Mouse (Mus musculus): ENCODE results near the gene Mapkapk3. TPM values are rescaled to one million over a fixed set of nuclear protein-coding genes. Genes with fewer than 3 reads are reported as not detected.

Mapkapk3 gene
- total RNA-seq (2015): 98.6 and 105 TPM in 2 replicates
- total RNA-seq (2017): 156 and 174 TPM in 2 replicates

DNA sequence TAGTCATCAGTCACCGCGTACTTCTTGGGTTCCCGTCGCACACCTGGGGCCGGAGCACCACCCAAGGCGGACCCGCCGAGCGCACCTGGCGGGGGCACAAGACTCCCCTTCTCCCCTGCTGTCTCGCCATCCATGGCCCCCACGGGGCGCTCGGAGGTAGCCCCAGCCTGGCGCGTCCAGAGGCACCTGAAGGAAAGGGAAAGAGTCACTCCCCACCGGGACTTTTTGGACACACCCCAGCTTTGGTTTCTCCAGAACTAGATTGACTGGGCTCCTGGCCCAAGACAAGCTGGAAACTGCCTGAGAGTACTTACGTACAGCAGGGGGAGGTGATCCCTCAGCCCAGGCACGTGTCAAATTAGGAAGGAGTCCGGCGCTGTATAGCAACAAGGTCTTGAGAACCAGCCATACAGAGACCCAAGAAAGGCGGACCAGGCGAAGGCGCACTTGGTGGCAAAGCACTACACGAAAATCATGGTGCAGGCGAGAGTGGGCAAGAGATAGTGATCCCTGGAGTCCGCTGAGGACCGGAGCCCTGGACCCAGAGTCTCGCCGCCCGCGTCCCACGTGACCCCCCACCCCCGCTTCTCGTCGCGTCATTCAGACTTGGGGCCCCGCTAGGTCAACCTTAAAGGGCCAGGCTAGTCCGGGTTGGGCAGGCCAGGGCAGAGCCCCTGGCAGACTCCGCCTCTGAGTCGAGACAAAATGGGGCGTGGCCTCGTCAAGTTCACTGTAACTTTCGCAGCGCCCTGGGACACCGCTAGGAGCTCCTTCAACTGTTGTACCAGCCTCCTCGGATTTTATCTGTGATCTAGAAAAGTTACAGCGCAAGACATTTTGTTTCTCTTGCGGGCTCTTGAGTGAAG, at the start of gene Mapkapk3:
TSS of gene Mapkapk3 (minus strand) at position 667 of the 866 bp plus-strand sequence.
- peak; percentile 51 for ATAC-seq (ENCODE audit: poor library complexity, severe bottlenecking)

DNA sequence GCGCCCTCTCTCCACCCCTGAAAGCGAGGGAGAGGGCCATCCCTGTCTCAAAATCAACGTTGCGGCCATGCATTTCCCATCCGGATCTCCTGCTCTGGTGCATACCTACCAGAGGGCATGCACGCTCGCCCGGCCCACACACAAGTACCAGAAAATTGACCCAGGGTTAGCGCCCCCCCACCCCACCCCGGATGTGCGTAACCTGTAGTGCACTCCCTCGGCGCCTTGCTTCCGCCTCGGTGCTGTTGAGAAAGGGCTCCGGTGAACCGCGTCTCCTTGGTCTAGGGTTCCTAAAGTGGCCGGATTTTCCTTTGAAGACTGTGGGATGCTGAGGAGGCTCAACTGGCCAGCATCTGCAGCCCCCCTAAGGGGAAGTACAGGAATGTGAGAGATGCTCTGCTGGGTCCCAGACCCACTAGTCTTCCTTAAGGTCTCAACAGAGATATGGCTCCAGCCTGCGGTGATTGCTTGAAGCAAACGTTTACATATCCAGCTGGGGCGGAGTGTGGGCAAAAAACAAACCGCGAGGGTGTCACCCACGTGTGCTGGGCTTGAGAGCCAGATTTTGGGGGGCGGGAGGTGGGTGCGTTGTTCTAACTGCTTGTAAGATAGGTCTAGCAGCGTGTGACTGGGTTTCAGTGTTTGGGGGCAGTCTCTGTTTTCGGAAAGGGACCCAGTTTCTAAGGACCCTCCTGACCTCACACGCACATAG, 48.7 kb upstream of the Mapkapk3 start, which contains the start of gene Hemk1:
TSS of gene Hemk1 (minus strand) at position 179 of the 712 bp plus-strand sequence.
- ATAC-seq (ENCODE audit: poor library complexity, severe bottlenecking): peak; percentile 76

DNA sequence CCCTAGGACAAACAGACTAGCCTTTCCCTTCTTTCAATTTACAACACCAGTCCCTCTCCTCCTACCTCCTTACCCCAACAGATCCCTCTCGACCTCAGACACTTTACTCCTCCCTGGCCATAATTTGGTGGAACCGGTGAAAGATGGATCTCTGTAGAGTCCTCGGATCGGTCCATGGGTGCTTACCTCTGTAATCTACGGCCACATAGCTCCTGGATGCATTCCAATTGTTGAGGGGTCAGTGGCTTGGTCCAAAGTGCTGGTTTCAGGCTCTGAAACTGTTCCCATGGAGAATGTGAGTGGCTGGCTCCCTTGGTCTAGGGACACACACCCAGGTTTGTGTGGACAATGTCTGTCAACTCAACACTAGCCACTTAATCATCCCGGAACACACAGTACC, 46.7 kb upstream of the Mapkapk3 start:
- no peak for ATAC-seq (ENCODE audit: poor library complexity, severe bottlenecking)

DNA sequence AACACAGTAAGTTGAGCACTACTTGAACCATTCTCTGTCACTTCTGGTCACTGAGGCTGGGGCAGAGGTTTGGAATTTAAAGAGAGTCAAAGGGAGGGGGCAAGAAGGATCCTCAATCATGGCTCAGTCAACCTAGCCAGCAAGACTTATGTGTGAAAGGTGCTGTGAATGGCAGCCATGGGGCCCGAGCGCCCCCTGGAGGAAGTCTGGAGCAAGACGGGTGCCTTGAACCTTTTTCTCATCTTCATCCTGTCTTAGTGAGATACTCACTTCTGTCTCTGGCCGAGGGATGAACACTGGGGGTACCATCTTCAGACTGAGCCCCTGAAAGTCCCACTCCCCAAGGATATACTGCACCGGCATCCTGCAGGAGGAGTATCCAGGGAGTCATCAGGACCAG, 46.2 kb upstream of the Mapkapk3 start:
- peak; percentile 63 for ATAC-seq (ENCODE audit: poor library complexity, severe bottlenecking)

DNA sequence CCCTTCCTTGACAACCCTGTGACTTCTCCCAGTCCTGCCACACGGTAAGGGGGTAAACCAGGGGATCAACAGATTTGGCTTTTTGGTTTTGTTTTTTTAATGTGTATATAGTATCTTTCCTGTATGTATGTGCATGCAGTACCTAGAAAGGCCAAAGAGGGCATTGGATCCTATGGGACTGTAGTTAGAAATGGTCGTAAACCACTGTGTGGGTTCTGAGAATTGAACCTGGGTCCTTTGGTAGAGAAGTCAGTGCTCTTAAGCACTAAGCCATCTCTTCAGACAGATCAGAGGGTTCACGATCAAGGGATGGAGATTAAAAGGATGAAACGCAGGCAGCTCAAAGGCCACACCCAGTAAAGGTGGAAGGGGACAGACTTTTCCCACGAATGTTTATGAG, 45.4 kb upstream of the Mapkapk3 start:
- ATAC-seq (ENCODE audit: poor library complexity, severe bottlenecking): no peak

DNA sequence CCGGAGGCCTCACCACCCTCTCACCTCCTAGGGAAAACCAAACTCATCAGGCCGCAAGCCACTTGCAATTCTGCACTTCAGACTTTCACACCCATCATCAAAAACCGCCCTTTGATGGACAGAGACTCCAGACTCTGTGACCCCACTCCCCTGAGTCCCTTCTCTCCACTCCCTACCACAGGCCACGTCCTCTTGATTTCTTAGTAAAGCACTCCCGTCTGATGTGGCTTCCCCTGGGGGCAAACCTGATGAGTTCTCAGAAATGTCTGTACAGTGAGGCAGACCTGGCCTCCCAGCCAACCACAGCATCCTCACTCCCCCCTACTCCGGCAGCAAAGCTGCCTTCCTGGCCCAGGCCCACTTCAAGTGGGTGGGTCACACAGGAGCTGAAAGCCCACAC, 44.7 kb upstream of the Mapkapk3 start:
- 0 out of 2 replicates have a peak, but pooled peaks have one; percentile 10 for ATAC-seq (ENCODE audit: poor library complexity, severe bottlenecking)

DNA sequence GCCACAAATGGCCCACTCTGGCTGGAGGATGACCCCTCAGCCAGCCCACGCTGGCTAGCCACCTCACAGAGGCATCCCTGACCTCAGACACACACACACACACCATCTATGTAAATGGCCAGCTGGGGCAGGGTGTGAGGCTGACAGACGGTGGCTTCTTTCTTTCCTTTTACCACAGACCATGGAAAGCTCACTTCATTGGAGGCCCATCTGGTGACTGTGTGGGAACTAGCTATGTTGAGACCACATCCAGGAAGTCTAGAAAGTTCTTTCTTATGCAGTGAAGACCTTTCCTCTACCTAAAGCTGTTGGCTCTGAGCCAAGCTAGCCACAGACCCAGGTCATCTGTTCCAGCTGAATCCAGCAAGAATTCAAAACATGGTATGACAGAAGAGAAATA, 44.0 kb upstream of the Mapkapk3 start:
- ATAC-seq (ENCODE audit: poor library complexity, severe bottlenecking): no peak

DNA sequence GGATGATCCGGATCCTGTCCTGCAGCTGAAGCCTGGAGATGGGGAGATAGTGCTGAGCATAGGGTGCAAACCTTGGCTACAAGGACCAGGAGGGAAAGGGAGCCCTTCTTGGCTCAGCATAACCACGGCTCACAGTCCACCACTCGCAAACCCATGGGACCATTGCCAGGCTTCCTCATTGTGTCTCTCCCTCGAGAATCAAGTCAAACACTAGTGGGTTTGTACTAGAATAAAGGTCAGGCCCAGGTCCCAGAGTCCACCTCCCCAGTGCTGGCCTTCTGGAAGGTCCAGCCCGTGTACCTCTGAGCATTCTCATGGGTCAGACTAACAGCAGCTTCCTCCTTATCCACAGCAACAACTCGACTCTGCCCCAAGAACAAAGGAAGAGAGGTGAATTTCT, 41.1 kb upstream of the Mapkapk3 start:
- ATAC-seq (ENCODE audit: poor library complexity, severe bottlenecking): no peak

DNA sequence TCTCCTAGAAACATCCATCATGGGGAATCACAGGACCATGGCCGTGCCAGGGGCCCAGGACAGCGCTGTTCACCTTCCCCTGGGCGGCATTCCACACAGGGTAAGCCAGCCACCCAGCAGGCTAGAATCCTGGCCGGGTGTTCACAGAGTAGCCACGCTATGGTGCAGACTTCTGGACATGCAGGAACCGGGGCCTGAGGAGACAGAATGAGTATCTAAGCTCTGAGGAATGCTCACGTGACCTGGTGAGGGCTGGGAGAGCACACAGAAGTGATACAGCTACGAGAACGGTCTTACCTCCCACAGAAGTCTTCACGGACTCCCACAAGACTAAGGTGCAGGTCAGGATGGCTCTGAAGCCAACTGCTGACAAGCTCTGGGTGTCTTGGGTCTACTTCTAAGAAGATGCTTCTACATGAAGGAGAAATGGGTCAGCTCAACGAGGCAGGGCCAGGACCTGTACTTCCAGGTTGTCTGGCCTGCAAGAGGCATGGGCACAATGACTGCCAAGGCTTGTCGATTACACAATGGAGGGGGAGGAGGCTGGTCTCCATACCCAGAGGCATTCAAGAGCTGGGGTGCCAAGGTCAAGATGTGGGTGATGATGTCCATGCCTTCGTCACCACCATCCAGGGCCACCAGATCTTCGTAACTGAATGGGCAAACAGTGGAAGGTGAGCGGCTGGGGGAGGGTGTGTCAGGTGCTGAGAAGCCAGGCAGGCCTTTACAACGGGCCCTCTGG, 38.4 kb upstream of the Mapkapk3 start:
- no peak for ATAC-seq (ENCODE audit: poor library complexity, severe bottlenecking)

DNA sequence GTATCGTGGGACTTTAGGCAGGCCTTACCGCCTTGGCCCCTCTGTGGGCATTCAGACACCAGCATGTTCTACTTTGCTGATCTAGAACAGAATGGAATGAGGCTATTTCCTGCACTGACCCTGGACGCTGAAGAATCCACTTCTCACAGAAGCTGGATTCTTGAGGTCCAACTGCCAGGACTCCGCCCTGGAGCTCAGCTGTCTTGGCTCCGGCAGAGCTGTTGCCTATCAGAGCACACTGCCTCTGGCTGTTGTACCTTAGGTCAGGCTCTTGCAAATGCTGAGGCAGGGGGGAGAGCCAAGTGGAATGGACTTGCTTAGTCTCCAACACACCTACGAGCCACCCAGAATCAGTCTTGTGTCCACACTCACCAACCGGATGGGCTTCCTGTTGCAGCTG, 36.2 kb upstream of the Mapkapk3 start:
- ATAC-seq (ENCODE audit: poor library complexity, severe bottlenecking): no peak

DNA sequence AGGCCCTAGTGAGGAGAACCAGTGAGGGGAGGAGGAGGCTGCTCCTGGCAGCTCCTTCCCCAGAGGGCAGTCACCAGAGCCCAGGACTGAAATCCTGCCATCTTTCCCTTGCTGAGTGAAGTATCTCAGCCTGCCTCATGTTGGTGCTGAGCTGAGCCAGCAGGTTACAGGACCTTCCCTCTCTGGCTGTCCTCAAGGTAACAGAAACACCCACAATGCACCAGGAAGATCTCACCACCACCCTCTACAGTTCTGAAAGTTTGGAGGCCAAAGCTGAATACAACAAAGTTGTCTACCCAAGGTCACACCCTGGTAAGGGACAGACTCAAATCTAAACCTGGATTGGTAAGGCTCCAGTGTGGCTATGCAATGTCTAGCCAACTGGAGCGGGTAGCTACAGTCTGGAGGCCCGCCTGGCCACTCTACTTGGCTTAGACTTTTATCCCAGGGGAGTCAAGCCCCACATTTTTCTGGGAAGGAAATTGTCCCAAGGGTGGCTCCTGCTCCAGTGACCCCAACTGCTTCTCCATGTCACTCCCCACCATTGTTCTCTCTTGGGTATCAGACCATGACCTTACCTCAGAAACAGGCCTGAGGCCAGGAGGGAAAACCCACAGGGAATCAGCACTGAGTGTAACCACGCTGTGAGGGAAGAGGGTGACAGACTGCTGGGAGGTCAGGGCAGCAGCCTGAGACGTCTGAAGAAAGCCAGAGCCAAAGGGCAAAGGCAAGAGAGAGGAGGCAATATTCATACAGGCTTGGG, 35.3 kb upstream of the Mapkapk3 start:
- ATAC-seq (ENCODE audit: poor library complexity, severe bottlenecking): no peak

DNA sequence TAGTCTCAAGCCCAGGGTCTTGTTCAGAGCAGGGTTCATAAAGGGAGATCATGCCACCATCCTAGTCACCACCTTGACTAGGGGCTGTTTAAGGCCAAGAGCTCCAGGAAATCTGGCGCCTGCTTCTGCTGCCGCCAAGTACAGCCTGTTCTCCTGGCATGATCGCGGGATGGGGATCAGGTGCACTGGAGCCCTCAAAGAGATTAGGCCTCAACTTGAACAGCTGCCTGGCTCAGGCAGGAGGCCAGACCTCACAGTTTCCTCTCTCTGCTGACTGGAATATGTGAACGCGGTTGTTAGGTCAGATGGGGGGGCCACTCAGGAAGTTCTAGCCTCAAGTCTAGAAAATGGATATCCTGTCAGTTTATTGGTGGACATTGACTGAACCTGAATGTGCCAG, 33.9 kb upstream of the Mapkapk3 start:
- peak; percentile 56 for ATAC-seq (ENCODE audit: poor library complexity, severe bottlenecking)

DNA sequence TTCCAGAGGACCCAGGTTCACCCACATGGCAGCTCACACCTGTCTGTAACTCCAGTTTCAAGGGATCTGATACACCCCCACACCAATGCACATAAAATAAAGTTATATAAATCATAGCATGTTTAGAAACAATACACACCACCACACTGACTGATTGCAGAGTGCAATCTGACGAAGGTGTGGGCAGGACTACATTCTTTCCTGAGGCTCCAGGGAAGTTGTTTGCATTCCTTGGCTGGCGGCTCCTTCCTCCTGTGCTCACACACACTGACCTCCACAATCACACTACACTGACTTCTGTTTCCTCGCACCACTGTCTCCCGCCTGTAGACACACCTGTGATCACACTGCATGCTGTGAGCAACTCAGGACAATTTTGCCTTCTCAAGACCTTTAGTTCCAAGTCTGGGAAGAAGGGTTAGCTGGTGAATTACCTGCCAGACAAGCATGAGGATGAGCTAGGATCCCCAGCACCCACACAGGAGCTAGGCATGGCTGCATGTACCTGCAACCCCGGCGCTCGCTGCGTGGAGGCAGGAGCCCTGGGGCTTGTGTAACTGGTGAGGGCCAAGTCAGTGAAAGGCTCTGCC, 32.9 kb upstream of the Mapkapk3 start:
- no peak for ATAC-seq (ENCODE audit: poor library complexity, severe bottlenecking)

DNA sequence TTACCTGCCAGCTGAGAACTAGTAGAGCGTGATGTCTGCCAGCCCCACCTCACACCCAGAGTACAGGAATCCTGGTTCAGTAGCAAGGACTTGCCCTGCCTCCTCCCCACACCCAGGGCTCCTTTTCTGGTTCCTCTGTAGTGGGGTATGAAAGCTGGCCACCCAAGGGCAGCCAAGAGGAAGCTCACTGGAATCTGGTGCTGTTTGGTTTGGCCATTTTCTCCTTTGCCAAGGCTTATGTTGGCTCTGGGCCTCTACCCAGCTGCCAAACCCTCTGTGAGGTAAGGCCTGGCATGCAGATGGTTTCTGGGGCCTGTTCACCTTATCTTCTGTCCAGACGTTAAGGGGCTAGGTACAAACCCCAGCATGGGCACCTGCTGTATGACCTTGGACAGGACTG, 26.1 kb upstream of the Mapkapk3 start:
- no peak for ATAC-seq (ENCODE audit: poor library complexity, severe bottlenecking)

DNA sequence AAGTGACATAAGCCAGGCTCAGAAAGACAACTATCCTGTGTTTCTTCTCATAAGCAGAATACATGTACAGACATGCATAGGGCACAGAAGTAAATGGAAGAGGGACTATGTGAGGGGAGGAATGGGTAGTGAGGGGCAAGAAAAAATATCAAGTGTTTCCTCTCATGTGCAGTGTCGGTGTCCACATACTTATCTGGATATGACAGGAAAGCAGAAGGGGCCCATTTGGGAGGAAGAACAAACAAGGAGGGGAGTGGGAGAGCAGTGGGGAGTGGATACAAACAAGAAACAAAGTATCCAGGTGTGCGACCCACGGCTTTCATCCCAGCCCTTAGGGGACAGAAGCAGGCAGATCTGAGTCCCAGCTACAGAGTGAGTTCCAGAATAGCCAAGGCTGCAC, 24.2 kb upstream of the Mapkapk3 start:
- ATAC-seq (ENCODE audit: poor library complexity, severe bottlenecking): no peak

DNA sequence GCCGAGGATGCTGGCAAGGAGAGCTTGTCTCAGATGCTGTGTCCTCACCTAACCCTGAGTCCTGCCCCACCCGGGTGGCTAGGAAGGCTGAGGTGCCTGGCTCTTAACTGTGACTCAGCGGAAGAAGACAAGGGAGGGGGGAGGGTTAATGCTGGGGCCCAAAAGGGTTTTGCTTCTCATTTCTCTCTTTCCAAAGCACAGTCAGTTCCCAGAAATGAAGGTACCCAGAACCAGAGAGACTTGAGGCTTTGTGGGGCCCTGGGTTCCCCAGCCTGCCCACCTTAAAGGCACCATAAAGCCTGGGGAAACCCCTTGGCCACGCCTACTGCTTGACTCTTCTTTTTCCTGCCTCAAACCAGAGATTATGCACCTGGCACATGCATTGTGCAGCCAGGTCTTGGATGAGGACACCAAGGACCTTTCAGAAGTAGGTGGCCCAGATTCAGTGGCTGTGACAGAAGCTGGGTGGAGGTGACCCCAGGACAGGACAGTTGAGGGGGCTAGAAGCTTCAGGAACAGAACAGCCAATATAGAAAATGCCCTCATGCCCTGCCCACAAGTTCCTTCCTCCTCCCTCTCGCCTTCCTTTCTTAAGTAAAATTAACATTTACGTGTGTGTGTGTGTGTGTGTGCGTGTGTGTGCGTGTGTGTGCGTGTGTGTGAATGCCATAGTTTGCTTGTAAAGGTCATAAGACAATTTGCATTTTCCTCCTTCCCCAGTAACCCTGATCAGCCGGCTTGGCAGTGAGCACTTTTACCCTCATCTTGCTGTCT, 23.3 kb upstream of the Mapkapk3 start:
- peak; percentile 92 for ATAC-seq (ENCODE audit: poor library complexity, severe bottlenecking)

DNA sequence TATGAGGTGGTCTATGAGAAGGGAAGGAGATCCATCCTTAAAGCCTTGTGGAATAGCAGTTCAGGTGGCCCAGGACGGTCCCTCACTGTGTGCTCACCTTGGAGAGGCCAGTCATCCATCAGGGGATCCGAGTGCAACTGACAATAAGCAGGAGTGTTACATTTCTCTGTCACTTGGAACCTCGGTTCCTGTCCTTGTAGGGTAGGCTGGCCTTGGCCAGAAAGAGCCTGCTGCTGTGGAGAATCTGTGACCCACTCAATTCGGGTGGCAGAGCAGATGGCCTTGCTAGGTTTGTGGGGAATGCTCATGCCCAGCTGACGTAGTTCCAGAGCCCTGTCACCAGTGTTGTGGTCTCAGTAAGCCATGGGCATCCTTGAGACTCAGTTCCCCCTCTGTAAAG, 19.9 kb upstream of the Mapkapk3 start:
- no peak for ATAC-seq (ENCODE audit: poor library complexity, severe bottlenecking)

DNA sequence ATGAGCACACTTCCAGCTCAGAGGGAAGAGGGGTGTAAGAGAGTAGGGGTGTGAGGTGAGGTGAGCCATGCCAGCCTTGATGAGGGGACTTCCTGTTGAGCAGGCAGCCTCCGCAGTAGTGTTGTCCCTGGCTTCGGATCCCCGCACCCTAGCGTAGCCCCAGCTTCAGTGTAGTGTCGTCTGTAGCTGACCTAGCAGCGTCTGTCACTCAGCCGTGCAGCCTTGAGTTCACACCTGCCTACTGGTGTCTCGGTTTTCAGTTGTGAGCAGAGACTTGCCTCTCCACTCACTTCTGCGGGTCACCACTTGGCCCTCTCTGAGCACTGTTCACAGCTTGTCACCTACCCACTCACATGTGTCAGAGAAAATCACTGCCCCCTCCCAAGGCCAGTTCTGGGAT, 19.5 kb upstream of the Mapkapk3 start:
- no peak for ATAC-seq (ENCODE audit: poor library complexity, severe bottlenecking)

DNA sequence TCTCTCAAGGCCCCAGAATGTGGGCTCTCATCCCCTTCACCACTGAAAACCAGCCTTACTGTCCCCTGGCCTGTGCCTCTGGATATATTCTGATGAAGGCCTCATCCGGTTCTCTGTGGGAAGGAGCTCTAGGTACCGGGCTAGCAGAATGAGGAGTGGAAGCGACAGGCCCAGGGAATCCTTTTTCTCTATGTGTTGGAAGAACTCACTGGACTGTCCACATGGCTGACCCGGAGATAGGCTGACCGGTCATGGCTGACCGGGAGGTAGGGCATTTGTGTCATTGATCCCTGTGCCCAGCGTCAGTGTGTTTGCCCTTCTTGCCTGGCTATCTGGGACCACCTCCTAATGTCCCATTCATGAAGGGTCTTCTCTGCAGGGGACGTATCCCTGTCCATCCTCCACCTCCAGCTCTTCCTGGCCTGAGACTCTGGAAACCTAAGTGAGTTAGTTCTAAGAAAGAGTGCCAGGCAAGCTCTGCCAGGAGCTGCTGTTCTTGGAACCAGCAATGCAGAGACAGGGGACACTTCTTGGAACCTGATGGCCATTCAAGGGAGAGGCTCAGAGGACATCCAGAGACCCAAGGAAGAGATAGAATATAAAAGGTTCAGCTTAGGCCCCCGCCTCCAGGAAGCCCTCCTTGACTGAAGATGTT, 18.8 kb upstream of the Mapkapk3 start:
- ATAC-seq (ENCODE audit: poor library complexity, severe bottlenecking): no peak

Data from megakaryocyte, adult 5-6 weeks (primary cell).